Mouse (Mus musculus): ENCODE results near the gene AA467197. TPM values are rescaled to one million over a fixed set of nuclear protein-coding genes. Genes with fewer than 3 reads are reported as not detected.

AA467197 gene
- total RNA-seq, 2 experiments from 2014 or later = not detected

- no peak for DNase-seq (ENCODE audit: low spot score)
- intact Hi-C loops (cut with DNase I) = no loop called here
These were observed 46.9 kb downstream of the AA467197 start for GRCm38 (mm10) chr2:122683641-122684040.

GRCm38 (mm10) chr2:122686665-122687064 is 49.9 kb downstream of the AA467197 start:
- no peak for DNase-seq (ENCODE audit: low spot score)

More at GRCm38 (mm10) chr2:122686665-122687064, 49.9 kb downstream of the AA467197 start:
- intact Hi-C loops (cut with DNase I) = no loop called here

Small RNA genes lying within 50 kb of the gene (microRNA-seq; reads per million reads assigned to microRNA genes)
- not detected for gene Mir147

Other genes with a start within 250 kb of the AA467197 start
- 10 to 100 TPM; 18.8 to 23.8 TPM for gene Slc28a2, start 210.5 kb upstream of the AA467197 start, total RNA-seq (2021)
- under 1 TPM; 0.48 to 0.75 TPM for gene Gm14085, start 152.0 kb upstream of the AA467197 start, total RNA-seq (2021)
- 1 to 10 TPM; 4.4 to 4.8 TPM for gene Gatm, start 25.7 kb upstream of the AA467197 start, total RNA-seq (2021)
- gene Slc30a4, start 65.7 kb downstream of the AA467197 start, total RNA-seq (2021) = 1 to 10 TPM; 8.2 to 8.9 TPM
- gene Bloc1s6, start 101.5 kb downstream of the AA467197 start, total RNA-seq (2021) = 10 to 100 TPM; 20.6 to 23.0 TPM
- 10 to 100 TPM; 24.9 to 25.6 TPM for gene Sqor, start 128.3 kb downstream of the AA467197 start, total RNA-seq (2021)

All from heart, postnatal 25 days (tissue).